Mouse (Mus musculus): ENCODE measurements around the gene Snai1.

Snai1 gene

GRCm38 (mm10) chr2:167537476-167538297 is at the start of gene Snai1:
TSS of gene Snai1 (plus strand) at chr2:167538195.
- peak; percentile 85 for DNase-seq

- DNase-seq: peak; percentile 35
Measured at GRCm38 (mm10) chr2:167490813-167491525, 47.0 kb upstream of the Snai1 start.

DNA sequence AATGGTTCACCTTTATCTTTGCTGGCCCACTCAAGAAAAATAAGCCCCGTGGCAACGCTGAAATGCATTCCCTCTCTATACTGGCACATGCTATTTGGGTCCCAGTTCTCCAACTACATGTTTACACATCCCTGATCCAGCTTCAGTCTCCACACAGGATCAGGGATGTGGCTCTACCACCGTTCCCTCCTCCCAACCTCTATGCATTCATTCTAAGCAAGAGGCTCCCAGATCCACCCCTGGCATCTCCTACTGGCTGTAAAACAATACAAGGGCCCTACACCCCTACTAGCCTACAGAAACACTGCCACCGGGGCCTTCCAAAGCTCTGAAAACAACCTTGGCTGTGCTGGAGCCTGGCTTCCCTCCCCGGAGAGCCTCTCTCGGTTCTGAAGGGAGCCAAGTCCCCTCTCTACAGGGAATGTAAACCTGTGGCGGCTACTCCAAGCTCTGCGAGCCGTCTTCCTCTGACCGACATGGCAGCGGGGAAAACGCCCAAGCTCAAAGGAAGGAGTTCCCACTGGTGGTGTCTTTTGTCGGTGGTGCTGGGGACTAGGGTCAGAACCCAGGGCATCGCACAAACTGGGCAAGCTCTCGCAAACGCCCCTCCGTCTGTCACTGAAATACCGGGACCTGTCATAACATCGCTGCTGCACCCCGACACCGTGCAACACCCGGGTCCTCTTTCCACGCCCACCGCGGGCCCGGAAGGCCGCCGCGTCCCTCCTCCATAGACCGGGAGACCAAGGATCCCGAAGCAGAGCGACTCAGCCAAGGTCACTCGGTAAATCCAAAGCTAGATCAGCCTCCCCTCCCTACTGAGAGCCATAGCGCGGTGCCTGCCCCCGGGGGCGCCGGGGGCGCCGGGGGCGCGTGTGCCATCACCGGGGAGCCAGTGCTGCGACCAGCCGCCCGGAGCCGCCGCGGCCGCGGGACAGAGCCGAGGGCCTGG is 46.0 kb upstream of the Snai1 start, which contains the start of gene Rnf114:
Gene Rnf114 (plus strand): TSS at position 889 of the 952 bp plus-strand sequence.
- peak; percentile 44 for DNase-seq

- peak; percentile 93 for DNase-seq
Measured at GRCm38 (mm10) chr2:167492713-167493636, 45.0 kb upstream of the Snai1 start, which contains the start of gene Spata2. TSS of gene Spata2 (minus strand) at chr2:167492887.

GRCm38 (mm10) chr2:167496437-167496836 is 41.6 kb upstream of the Snai1 start:
- DNase-seq: no peak

GRCm38 (mm10) chr2:167497272-167497671 is 40.7 kb upstream of the Snai1 start:
- DNase-seq: no peak

- DNase-seq: no peak
Measured at GRCm38 (mm10) chr2:167502554-167503252, 35.3 kb upstream of the Snai1 start.

- DNase-seq: peak; percentile 86
Measured at GRCm38 (mm10) chr2:167503253-167503895, 34.6 kb upstream of the Snai1 start.

GRCm38 (mm10) chr2:167503896-167504349 is 34.1 kb upstream of the Snai1 start:
- peak; percentile 58 for DNase-seq

GRCm38 (mm10) chr2:167505127-167505526 is 32.9 kb upstream of the Snai1 start:
- DNase-seq: peak; percentile 13

DNA sequence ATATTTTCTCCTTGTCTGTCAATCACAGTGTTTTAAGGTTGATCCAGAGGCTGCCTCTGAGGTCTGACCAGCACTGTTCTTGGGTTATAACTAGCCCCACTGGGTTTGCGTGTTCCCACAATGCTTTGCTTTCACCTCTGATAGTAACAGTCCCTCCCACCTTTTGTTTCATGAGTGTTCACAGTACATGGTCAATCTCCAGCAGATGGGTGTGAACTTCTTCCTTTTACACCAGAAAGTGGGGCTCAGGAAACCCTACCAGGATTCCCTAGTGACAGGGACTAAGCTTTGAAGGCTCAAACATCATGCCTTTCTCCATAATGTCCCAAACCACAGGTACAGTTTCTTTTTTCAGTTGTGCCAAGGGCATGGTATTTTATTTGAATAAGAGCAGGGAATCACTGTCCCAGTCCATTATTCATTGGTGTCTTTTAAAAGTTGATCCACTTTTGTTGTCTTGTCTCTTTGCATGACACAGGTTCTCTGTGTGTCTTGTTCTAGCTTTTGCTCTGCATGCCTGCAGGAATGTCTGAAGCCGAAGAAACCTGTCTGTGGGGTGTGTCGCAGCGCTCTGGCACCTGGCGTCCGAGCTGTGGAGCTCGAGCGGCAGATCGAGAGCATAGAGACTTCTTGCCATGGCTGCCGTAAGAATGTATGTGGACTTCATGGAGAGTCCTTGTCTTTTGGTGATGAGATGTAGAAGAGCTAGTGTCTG is 31.3 kb upstream of the Snai1 start:
- DNase-seq: peak; percentile 13

- peak; percentile 4 for DNase-seq
Measured at GRCm38 (mm10) chr2:167507719-167508385, 30.1 kb upstream of the Snai1 start.

GRCm38 (mm10) chr2:167508569-167508968 is 29.4 kb upstream of the Snai1 start:
- no peak for DNase-seq

DNA sequence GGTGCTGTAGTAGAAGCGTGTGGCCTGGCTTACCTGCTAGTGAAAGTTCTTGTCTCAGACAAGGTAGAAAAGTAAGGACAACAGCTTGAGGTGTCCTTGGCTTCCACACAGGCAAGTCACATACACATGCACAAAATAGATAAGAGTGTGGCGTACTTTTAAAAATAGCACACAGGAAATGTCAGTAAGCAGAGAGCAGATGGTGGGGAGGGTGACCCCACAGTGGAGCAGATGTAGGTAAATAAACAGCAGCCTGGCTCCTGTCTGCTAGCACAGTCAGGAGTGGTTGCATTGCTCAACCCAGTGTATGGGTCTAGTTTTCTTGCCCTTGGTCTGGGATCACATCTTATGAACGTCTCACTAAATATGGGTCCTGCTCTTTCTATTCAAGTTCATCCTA is 27.5 kb upstream of the Snai1 start:
- no peak for DNase-seq

DNA sequence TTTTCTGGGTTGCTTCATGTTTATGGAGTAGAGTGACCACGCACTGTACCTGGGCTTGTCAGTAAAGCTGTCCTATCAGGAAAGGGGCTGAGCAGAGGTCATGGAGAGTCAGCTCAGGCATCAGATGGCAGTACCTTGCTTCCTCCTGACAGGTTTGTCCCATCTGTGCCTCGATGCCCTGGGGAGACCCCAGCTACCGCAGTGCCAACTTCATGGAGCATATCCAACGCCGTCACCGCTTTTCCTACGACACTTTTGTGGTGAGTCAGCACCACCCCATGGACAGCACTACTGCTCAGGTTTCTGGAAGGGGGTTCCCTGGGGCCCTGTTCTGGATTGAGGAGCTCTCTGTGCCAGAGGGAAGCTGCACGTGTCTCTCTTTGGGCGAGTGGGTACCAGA is 25.6 kb upstream of the Snai1 start:
- no peak for DNase-seq

GRCm38 (mm10) chr2:167512970-167513369 is 25.0 kb upstream of the Snai1 start:
- DNase-seq: no peak

DNA sequence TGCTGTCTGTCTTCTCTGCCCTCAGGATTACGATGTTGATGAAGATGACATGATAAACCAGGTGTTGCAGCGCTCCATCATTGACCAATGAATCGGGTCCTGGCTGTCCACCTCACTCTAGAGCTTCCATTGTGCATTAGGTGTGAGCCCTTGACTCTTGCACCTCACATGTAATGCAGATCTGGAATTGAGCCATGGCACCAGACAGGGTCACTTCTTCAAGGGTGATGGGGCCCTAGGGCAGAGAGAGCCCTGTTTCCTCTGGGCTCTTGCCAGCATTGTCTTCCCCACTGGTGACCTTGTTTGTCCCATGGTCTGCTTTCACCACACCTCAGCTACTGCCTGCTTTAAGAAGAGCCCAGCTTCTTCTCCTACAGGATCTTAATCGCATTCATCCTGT is 23.4 kb upstream of the Snai1 start:
- no peak for DNase-seq

- no peak for DNase-seq
Measured at GRCm38 (mm10) chr2:167515688-167516087, 22.3 kb upstream of the Snai1 start.

Measured in cerebellum, adult 8-10 months (tissue).